Mouse (Mus musculus): ENCODE results near the gene Lfng.

Gene Lfng

GRCm38 (mm10) chr5:140642076-140642475, 35.0 kb downstream of the Lfng start:
- no peak for DNase-seq

- DNase-seq, result no peak
Measured at GRCm38 (mm10) chr5:140644263-140644662, 37.1 kb downstream of the Lfng start.

DNA sequence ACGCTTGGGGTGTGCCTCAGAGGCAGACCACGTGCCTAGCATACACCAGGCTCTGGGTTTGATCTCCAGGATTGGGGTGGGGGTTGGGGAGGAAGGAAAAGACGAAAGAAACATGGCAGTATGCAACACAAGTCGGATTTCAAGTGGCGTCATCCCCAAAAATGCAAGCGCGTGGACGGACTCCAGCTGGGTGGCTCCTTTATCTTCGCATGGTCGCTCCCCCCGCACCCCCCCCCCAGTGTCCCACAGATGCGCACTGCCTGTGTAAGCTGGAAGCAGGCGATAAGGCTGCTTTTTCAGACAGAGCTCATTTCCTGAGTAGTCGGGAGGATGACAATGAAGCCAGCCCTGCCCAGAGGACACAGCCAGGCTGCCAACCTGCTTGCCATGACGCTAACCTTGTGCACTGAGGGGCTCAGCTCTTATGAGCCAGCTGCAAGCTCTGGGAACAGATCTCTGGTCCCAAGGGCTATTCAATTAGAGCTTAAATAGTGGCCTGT, 37.6 kb downstream of the Lfng start:
- peak; percentile 29 for DNase-seq

DNA sequence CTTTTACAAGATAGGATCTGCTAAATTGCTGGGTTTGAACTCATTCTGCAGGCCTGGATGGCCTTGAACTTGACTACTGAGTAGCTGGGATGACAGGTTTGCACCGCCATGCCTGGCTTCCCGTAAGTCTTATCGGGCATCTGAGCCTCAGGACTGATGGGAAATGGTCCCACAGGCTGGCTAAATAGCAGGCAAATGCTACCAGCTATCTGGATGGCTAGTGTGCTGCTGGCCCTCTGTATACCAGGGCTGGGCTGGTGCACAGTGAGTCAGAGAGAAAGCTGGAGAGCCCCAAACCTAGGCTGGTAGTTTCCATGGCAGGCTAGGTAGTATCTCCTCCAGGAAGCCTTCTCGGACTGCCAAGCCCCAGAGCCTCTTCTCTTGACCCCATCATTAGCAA, 38.3 kb downstream of the Lfng start:
- no peak for DNase-seq

DNA sequence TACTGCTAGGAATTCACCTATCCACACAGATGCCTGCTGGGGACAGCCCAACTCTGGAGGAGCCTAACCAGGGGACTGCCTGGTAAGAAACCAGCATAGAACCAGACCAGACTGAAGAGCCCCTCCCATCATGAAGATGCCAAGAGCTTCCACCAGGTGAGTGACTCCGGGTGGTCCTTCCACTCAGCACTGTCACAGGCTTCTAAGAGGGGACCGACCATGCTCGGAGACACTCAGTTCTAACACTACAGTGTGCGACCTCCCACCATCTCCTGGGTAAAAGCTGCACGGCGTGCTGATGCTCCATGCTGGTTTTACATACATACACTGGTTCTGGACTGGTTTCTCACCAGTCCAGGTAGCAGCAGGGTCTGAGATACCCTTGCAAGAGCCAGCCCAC, 39.1 kb downstream of the Lfng start:
- DNase-seq, result no peak

- no peak for DNase-seq
Measured at GRCm38 (mm10) chr5:140647031-140647760, 40.1 kb downstream of the Lfng start.

DNA sequence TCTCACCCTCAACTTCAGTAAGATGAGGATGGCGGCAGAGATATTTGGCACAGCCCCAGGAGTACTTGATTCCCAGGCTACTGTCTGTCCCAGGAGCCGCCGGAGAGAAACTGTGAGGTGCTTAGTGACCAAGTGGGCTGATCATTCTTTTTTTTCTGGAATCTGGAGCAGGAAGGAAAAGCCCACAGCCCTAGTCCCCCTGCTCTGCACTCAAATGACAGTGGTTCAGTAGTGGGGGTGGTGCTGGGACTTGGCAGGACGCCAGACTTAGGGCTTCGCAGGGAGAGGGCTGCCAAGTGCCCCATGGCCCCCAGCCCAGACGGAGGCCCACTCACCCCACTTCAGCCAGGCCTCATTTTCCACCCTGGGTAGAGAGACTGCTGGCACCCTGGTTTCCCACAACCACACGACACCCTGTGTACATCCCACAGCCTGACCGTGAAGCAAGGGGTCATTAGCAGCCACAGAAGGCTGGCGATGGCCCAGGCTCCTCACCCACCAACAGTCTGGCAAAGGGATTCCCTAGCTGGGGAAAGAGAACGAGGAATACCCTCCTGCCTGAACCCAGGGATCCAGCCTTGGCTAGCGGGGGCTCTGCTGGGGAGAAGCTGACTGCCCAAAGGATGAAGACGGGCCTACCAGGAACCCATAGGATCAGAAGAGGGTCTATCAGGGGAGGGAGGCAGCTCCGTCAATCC, 40.9 kb downstream of the Lfng start:
- peak; percentile 51 for DNase-seq

DNA sequence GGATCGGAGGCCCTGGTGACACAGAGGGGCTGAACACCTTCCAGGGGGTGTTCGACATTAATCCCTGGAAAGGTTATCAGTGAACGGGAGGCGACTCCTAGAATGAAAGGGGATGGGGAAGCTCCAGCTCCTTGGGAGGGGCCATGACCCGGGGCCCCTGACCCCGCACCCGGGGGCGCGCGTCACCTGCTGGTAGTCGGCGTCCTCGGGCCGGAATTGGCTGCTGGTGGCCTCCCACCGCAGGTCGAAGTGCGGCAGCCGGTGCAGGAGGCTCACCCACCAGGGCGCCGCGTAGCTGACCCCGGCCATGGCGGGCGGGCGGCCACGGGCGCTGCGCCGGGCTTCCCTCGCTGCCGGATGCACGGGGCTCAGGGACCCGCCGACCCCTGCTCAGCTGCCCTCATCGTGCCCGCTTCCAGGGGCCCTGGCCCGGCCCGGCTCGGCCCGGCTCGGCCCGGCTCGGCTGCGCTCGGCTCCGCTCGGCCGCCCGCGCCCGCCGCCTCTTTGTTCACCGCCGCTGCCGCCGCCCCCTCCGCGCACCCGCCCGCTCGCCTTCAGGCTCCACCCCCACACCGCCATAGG, 41.5 kb downstream of the Lfng start, which contains the start of gene Ttyh3:
Gene Ttyh3 (minus strand): TSS at position 513 of the 582 bp plus-strand sequence.
- DNase-seq, result no peak

- DNase-seq, result peak; percentile 95
Measured at GRCm38 (mm10) chr5:140649101-140649667, 42.1 kb downstream of the Lfng start.

GRCm38 (mm10) chr5:140649881-140650414, 42.8 kb downstream of the Lfng start:
- DNase-seq, result no peak

DNA sequence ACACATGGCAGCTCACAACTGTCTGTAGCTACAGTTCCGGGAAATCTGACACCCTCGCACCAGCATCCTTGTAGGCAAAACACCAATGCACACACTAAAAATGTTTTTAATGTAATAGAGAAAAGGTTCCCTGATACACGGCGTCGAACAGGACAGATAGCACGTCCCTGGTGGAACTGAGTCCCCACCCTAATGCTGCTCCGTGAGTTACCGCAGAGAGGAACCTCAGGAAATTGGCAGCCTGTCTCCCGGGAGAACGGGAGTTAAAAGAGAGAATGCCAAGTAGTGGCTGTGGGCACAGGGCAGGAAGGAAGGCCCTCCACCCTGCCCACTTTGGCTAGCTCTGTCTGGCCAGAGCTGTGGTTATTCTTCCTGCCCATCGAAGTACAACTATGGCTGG, 44.1 kb downstream of the Lfng start:
- no peak for DNase-seq

DNA sequence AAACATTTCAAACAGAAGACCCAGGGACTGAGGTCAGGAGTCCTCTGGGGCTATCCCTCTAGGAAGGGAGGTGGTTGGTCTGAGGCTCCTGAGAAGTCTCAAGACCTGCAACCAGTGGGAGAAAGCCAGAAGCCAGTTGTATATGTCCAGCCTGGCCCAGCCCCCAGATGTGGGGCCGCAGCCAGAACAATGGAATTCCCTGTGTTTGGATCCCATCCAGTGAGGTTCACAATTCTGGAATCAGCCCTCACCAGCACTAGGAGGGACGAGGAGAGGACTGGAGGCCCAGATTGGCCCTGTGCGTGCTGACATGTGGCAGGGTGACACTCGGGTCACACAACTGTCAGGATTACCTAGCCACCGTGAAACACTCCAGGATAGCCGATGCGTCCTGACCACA, 45.5 kb downstream of the Lfng start:
- no peak for DNase-seq

- peak; percentile 39 for DNase-seq
Measured at GRCm38 (mm10) chr5:140654096-140654845, 47.2 kb downstream of the Lfng start.

DNA sequence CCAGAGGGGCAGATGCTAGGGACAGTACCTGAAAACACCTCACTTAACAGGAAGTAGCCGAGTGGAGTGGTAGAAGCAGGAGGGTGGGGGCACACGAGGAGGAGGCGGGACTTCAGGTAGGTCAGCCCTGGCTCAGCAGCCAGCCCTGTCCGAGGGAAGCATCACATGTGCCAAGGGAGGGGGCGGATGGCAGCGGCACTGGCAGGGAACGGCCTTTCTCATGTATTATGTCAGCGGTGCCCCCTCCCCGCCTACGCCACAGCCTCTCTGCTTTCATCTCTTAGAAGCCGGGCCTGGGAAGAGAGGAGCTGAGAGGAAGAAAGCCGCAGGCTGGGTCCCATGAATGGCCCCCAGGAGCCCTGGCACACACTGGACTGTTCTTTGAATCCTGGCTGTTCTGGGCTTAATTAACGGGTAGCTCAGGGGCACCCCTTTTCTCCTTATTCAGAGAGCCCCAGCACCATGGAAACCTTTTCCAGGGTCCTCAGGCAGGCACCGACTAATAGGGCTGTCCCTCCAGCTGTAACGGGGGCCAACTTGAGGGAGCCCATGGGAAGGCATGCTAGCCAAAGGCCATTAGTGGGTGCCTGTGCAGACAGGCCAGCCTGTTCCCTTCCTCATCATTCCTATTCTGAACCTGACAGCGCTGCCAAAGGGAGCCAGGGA, 52.6 kb downstream of the Lfng start:
- no peak for DNase-seq

GRCm38 (mm10) chr5:140660398-140660797, 53.3 kb downstream of the Lfng start:
- DNase-seq, result no peak

DNA sequence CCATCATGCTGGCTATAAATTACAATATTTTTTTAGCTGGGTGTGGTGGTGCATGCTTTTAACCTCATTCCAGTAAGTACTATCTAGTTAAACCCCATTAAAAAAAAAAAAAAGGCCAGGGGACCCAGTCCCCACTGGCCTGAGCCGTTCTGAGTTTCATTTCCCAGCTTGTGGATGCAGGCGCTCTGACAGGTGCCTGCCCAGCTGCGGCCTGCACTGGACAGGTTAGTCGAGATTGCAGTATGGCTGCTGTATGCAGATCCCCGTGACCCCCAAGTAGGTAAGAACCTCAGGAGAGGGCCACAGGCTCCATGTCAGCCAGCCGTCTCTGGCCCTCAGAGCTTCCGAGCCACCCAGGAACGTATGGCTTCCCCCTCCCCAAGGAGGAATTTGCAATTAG, 54.3 kb downstream of the Lfng start:
- no peak for DNase-seq

DNA sequence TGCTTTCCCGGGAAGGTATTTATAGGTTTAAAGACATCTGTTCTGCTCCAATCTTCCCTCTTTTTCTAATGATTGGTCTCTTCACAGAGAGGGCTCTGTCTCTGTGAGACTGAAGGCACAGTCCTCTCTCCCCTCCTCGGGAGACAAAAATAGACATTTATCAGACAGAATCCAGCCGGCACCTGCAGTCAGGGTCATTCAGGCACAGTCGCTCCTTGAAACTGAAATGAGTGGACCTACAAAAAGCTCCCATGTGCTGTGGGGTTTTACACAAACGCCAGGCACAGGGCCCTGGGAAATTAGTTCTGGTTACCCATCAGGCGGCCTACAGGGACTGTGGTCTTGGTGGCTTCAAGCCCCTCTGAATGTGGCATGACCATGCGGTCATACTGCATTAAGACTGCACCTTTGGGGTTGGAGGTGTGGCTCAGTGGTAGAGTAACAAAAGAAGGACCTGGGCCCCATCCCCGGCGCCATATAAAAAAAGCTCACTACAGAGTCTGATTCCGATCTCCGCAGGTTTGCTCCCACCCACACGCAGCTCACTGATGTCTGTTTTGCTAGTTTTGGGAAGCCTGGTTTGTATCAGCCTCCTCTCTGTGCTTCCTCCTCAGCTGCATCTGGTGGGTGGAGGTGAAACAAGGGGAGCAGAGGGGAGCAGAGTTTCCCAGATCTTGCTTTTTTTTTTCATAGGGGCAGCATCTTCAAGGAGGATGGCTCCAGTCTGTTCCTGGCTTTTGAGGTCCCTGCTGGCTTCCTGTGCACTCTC, 54.9 kb downstream of the Lfng start:
- no peak for DNase-seq

DNA sequence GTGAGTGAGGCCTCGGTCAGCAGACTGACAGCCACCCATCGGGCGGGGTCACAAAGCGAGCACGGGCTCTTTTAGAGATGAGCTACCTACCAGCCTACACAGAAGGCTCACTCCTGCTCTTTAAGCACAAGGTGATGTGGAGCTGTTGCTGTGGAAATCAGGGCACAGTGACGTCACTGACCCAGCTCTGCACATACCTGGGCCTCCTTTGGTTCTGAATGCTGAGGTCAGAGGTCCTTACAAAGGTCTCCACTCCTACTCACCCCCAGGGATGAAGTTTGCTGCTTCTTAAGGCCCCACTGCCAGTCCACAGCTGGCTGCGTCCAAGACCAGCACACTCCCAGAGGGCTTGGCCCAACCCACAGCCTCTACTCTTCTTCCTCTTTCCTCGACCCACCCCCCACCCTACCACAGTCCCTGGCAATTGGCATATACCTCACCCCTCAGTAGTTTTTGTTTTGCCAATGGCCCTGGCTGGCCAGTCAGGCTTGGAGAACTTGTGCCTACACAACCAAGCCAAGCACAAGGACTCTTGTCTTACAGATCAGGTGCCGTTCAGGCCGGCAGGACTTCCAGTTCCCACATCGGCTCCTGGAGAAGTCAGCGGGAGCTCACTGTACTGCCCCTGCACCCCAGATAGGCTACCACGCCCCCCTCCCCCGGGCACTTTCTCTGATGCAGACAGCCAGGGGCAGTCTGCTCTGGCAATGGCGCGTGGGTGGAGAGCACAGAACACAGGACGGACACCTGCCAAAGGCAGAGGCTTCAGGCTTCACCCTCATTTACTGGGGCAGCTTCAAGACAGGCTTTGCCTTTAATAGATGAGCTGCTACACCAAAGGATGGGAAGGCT, 55.8 kb downstream of the Lfng start:
- no peak for DNase-seq

- peak; percentile 60 for DNase-seq
Measured at GRCm38 (mm10) chr5:140663621-140664180, 56.6 kb downstream of the Lfng start.
